Mouse (Mus musculus): Measurements from ENCODE around the gene Nod1. TPM values are rescaled to one million over a fixed set of nuclear protein-coding genes. Genes with fewer than 3 reads are reported as not detected.

Nod1 gene
- polyA plus RNA-seq, 1 experiment, result 10.1 TPM

DNA sequence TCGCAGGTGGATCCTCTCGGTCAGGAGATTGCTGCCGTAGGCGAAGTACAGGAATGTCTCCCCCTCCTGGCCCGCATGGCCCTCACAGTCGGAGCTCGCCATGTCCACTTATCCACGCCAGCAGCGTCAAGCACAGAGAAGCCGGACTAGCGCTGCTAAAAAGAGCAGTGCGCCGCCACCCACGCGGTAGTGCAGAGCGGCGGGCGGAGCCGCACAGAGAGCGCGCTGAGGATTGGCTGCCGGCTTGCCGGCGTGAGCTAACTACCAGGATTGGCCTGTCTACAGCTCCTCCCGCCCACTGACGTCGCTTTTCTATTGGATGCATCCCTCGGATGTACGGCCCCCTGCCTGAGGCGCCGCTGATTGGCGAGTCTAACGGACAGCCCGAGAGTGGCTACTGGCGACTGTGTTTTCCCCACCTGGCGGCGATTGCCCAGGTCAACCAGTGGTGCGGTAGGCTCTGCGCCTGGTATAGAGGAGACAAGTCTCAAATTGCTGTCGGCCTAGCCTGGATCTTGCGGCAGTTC lies 20.4 kb upstream of the Nod1 start, which contains the start of gene Ggct:
Ggct (minus strand) TSS at position 217 of the 527 bp plus-strand sequence.
- TF ChIP-seq POLR2A (IDR thresholded peaks at IDR 0.05; ENCODE audit: borderline replicate concordance, control insufficient read depth, low read depth, low read length) (peak; percentile 73), CTCF (IDR thresholded peaks at IDR 0.05; ENCODE audit: control insufficient read depth, insufficient read depth, low read length) (peak; percentile 70)
- Histone ChIP-seq H3K27ac (ENCODE audit: control insufficient read depth, insufficient read depth, low read depth, low read length, poor library complexity) (peak within 1 kb of the TSS; percentile 62), H3K4me3 (replicated peaks; ENCODE audit: control insufficient read depth, low read depth, low read length) (peak within 1 kb of the TSS; percentile 78), H3K4me1 (ENCODE audit: control insufficient read depth, insufficient read depth, low read length) (peaks cover 3% of the 10 kb centered on the region; the same call in 1 of the 2 replicates)
- under 1% methylated on average over 41 of the region's 41 CpGs for WGBS

- H3K4me3 ChIP-seq (replicated peaks; ENCODE audit: control insufficient read depth, low read depth, low read length), result peak overlapping the region; percentile 75
- TF ChIP-seq POLR2A (IDR thresholded peaks at IDR 0.05; ENCODE audit: borderline replicate concordance, control insufficient read depth, low read depth, low read length), result no peak
- no peak for TF ChIP-seq CTCF (IDR thresholded peaks at IDR 0.05; ENCODE audit: control insufficient read depth, insufficient read depth, low read length)
- under 1% methylated on average over 7 of the region's 7 CpGs for WGBS
- peaks cover 3% of the 10 kb centered on the region; the same call in 1 of the 2 replicates for H3K4me1 ChIP-seq (ENCODE audit: control insufficient read depth, insufficient read depth, low read length)
- peak overlapping the region; percentile 45 for H3K27ac ChIP-seq (ENCODE audit: control insufficient read depth, insufficient read depth, low read depth, low read length, poor library complexity)
Measured at GRCm38 (mm10) chr6:54992141-54992540, 19.7 kb upstream of the Nod1 start.

DNA sequence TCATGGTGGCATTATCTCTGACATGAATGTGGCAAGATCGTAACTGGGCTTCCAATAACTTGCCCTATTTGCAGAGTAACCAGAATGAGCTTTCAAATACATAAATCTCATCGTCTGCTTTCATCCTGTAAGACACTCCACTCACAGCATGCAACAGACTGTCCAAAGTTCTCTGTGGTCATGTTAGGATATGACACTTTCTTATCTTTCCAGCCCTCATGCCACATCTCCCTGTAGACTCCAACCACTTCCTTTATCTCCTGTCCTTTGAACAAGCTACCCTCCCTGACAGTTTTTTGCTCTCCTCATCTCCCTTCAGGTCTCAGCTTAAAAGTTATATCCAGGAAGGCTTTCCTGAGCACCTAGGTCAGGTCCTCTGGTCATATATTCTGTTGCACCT lies 18.8 kb upstream of the Nod1 start:
- Histone ChIP-seq H3K27ac (ENCODE audit: control insufficient read depth, insufficient read depth, low read depth, low read length, poor library complexity) (no peak overlapping the region), H3K4me3 (replicated peaks; ENCODE audit: control insufficient read depth, low read depth, low read length) (no peak overlapping the region), H3K4me1 (ENCODE audit: control insufficient read depth, insufficient read depth, low read length) (peaks cover 3% of the 10 kb centered on the region; the same call in 1 of the 2 replicates)
- no peak for TF ChIP-seq POLR2A (IDR thresholded peaks at IDR 0.05; ENCODE audit: borderline replicate concordance, control insufficient read depth, low read depth, low read length)
- TF ChIP-seq CTCF (IDR thresholded peaks at IDR 0.05; ENCODE audit: control insufficient read depth, insufficient read depth, low read length), result no peak
- 24% methylated on average over 2 of the region's 2 CpGs for WGBS

GRCm38 (mm10) chr6:54988141-54988540 lies 15.7 kb upstream of the Nod1 start:
- TF ChIP-seq CTCF (IDR thresholded peaks at IDR 0.05; ENCODE audit: control insufficient read depth, insufficient read depth, low read length) (no peak), POLR2A (IDR thresholded peaks at IDR 0.05; ENCODE audit: borderline replicate concordance, control insufficient read depth, low read depth, low read length) (no peak)
- H3K27ac ChIP-seq (ENCODE audit: control insufficient read depth, insufficient read depth, low read depth, low read length, poor library complexity), result no peak overlapping the region
- H3K4me1 ChIP-seq (ENCODE audit: control insufficient read depth, insufficient read depth, low read length), result peaks cover 3% of the 10 kb centered on the region; the same call in 1 of the 2 replicates
- WGBS, result 59% methylated on average over 6 of the region's 6 CpGs
- H3K4me3 ChIP-seq (replicated peaks; ENCODE audit: control insufficient read depth, low read depth, low read length), result no peak overlapping the region

GRCm38 (mm10) chr6:54984096-54984495 lies 11.7 kb upstream of the Nod1 start:
- 84% methylated on average over 8 of the region's 8 CpGs for WGBS
- no peak for TF ChIP-seq POLR2A (IDR thresholded peaks at IDR 0.05; ENCODE audit: borderline replicate concordance, control insufficient read depth, low read depth, low read length)
- TF ChIP-seq CTCF (IDR thresholded peaks at IDR 0.05; ENCODE audit: control insufficient read depth, insufficient read depth, low read length), result no peak
- H3K4me3 ChIP-seq (replicated peaks; ENCODE audit: control insufficient read depth, low read depth, low read length), result no peak overlapping the region
- H3K27ac ChIP-seq (ENCODE audit: control insufficient read depth, insufficient read depth, low read depth, low read length, poor library complexity), result no peak overlapping the region
- H3K4me1 ChIP-seq (ENCODE audit: control insufficient read depth, insufficient read depth, low read length), result no peaks in the 10 kb centered on the region

DNA sequence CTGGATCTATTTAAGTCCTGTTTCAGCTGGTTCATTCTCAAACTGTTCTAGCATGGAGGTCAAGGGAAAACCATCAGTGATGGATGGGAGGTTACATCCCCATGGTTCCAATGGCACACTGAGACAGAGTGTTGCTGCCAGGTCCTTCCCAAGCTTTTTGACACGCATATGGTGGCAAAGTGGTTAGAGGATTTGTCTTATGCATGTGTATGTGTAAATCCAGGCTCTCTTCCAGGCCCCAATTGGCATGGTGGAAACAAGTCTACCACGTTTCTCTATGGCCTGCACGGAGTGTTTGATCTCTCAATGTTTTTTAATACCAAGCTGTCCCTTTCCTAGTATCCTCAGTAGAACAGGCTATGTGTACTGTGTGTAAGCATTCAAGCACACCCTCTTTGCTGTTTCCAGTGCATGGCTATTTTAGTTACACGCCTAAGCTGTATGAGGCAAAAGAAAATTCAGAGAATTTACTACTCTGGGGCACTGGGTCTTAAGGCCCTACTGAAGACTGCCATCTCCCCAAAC lies 11.2 kb upstream of the Nod1 start:
- no peak overlapping the region for H3K27ac ChIP-seq (ENCODE audit: control insufficient read depth, insufficient read depth, low read depth, low read length, poor library complexity)
- no peak overlapping the region for H3K4me3 ChIP-seq (replicated peaks; ENCODE audit: control insufficient read depth, low read depth, low read length)
- H3K4me1 ChIP-seq (ENCODE audit: control insufficient read depth, insufficient read depth, low read length), result no peaks in the 10 kb centered on the region
- no peak for TF ChIP-seq POLR2A (IDR thresholded peaks at IDR 0.05; ENCODE audit: borderline replicate concordance, control insufficient read depth, low read depth, low read length)
- TF ChIP-seq CTCF (IDR thresholded peaks at IDR 0.05; ENCODE audit: control insufficient read depth, insufficient read depth, low read length), result no peak
- 85% methylated on average over 4 of the region's 4 CpGs for WGBS

DNA sequence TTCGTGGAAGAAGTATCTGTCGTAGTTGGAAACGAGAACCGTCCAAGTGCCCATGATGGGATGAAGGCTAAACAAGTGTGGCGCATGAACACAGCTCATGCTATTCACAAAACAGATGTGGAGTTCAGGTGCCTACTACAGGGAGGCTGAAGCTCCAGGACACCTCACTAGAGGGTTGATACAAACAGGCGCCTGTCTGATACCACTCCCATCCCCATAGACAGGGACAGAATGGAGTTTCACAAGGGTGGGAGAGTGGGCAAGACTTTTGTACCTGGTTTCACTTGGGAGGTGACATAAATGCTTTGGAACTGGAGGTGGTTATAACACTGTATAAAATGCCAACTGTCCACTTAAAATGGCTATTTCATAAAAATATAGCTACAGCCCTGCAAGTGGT lies 7.0 kb upstream of the Nod1 start:
- H3K27ac ChIP-seq (ENCODE audit: control insufficient read depth, insufficient read depth, low read depth, low read length, poor library complexity), result no peak overlapping the region
- TF ChIP-seq CTCF (IDR thresholded peaks at IDR 0.05; ENCODE audit: control insufficient read depth, insufficient read depth, low read length) (no peak), POLR2A (IDR thresholded peaks at IDR 0.05; ENCODE audit: borderline replicate concordance, control insufficient read depth, low read depth, low read length) (no peak)
- no peaks in the 10 kb centered on the region for H3K4me1 ChIP-seq (ENCODE audit: control insufficient read depth, insufficient read depth, low read length)
- WGBS, result 91% methylated on average over 6 of the region's 6 CpGs
- H3K4me3 ChIP-seq (replicated peaks; ENCODE audit: control insufficient read depth, low read depth, low read length), result no peak overlapping the region

DNA sequence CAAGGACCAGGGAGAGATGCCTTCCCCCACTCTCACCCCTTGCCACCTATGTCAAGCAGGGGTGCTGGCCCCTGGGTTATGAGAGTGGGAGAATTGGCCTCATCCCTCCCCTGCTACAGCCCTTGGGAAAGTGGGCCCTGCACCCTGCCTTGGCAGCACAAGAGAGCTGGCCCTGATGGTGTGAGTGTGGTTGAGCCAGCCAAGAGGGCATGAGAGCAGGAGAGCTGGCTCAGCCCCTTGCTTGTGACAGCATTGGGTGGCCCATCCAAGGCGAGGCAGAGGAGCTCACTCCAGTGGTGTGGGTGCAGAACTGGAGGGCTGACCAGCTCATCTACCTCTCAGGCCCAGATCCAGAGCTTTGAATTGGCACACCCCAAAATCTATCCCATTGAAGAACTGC lies 3.2 kb upstream of the Nod1 start:
- WGBS, result 85% methylated on average over 1 of the region's 1 CpGs
- H3K4me1 ChIP-seq (ENCODE audit: control insufficient read depth, insufficient read depth, low read length), result no peaks in the 10 kb centered on the region; the same call in 1 of the 2 replicates
- no peak for TF ChIP-seq CTCF (IDR thresholded peaks at IDR 0.05; ENCODE audit: control insufficient read depth, insufficient read depth, low read length)
- no peak for TF ChIP-seq POLR2A (IDR thresholded peaks at IDR 0.05; ENCODE audit: borderline replicate concordance, control insufficient read depth, low read depth, low read length)

More for the DNA sequence above, 3.2 kb upstream of the Nod1 start:
- H3K4me3 ChIP-seq (replicated peaks; ENCODE audit: control insufficient read depth, low read depth, low read length), result no peak overlapping the region
- no peak overlapping the region for H3K27ac ChIP-seq (ENCODE audit: control insufficient read depth, insufficient read depth, low read depth, low read length, poor library complexity)
